Mouse (Mus musculus) cerebellum, postnatal 14 days (tissue): ENCODE measurements around the gene Kiss1r.

Source experiments
- DNase-seq, 2 experiments: peaks; one replicate each; pipeline ENCODE4 v3.0.0; 2021; ENCODE audit warnings: mixed read lengths in 2 of 2

The Kiss1r gene

DNA sequence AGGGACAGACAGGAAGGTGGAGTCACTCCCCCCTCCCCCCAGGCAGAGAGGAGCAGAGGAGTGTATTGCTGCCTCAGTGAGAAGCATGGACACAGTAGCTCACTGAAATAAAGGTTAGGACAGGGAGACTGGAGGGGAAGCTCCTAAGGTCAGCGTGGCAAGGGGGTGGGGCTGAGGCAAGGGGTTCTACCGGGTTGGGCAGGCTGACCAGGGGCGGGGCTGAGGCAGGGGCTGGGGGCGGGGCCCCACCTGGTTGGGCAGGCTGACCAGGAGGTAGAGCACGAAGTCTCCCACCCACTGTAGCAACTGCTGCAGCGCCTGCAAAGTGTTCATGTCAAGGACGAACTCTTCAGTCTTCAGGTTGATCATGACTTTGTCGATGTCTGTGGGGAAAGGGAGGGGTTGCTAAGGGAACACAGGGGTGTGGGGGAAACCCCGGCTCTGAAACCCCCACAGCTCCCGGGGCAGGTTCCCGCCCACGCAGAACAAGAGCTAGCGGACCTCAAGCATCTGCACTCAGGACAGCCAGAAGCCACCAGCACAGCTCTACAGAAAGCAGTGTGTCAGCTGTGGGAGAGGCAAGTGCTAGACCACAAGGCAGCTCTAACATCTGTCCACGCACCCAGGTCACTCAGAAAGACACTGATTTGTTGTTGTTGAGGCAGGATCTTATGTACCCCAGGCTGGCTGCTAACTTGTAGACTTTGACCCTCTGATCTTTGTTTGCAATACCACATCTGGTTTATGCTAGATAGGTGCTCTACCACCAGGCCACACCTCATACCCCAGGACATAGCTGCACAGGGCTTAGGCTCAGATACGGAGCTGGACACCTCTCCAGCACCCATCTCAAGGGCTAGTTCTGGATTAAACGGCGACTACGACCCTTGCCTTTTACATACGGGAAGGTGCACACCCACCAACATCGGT is 19.2 kb upstream of the Kiss1r start:
- no peak for DNase-seq

DNA sequence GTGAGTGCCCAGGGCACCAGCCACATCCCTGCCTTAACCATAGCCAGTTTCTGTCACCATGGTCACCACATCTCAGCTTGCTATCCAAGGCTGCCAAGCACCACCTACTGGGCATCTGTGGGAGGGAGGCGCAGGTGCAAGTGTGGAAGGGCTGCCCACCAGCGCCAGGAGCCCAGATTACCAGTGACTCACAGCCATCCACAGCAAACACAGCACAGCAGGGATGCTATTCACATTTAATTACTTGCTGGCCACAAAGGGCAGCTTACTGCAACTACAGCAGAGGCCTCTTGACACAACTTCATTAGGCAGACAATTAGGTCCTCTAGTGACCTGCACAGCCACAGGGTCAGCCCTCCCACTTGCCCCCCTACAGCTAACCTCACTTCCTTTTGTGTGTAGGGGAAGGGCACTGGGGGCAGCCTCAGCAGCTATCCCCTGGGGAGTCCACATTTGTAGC is 15.8 kb upstream of the Kiss1r start:
- peak; percentile 50 to 51 for DNase-seq

DNA sequence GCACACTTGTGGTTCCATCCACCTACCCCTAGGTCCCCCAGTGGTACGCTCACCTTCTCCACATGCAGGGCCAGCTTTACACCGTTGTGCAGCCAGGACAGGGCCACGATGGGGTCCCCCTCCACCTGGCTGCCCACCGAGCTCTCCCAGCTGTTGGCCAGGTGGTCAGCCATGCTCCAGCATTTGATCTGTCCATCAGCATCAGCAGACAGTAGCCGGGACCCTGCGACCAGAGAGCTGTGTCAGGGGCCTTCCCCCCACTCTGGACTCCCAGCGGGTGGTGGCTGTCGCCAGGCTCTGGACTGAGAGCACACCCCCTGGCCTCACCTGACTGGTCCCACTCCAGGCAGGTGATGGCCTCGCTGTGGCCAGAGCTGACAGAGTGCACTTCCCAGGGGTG is 10.1 kb upstream of the Kiss1r start:
- DNase-seq = no peak

DNA sequence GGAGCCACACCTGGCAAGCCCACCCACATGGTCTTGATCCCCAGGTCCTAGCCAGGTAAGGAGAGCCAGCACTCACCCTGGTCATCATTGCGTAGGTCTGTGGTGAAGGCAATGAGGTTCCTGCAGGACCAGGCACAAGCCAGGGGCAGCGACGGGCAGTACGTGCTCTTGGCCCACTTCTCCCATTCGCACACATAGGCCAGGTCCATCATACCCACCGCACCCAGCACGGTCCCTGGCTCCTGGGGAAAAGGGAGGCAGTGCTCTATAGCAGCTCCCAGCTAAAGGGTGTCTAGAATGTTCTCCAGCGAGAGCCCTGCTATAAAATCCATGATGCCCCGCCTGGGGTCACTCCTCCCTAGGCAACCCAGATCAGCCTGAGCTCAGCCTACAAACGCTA is 9.4 kb upstream of the Kiss1r start:
- no peak for DNase-seq

DNA sequence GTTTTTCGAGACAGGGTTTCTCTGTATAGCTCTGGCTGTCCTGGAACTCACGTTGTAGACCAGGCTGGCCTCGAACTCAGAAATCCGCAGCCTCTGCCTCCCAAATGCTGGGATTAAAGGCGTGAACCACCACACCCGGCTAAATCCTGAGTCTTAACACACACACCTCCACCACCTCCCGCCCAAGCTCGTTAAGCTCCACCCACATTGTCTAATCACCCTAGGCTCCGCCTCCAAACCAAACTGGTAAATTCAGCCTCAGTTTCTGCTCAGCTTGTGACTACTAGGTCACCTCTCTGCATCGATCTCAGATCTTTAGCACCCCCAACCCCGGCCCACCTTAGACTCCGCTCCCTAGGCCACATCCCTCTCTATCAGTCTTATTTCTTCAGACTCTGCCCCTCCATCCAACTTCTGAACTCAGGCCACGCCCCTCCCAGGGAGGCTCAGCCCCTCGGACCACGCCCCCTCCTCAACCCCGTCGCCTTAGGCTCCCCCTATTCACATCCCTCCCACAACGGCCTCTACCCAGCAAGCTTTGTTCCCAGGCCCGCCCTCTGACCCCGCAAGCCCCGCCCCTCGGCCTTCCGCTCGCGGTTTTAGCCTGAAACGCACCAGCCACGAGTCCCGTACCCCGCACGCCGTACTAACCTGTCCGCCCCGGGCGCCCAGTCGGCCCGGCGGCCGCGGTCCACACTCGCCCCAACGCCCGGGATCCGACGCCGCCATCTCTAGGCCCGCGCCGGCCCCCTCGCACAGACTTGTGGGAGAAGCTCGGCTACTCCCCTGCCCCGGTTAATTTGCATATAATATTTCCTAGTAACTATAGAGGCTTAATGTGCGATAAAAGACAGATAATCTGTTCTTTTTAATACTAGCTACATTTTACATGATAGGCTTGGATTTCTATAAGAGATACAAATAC is 8.3 kb upstream of the Kiss1r start, which contains the start of gene Med16:
Gene Med16, minus strand, starts transcription at position 757 of the 925 bp plus-strand sequence.
- peak; percentile 95 to 96 for DNase-seq

DNA sequence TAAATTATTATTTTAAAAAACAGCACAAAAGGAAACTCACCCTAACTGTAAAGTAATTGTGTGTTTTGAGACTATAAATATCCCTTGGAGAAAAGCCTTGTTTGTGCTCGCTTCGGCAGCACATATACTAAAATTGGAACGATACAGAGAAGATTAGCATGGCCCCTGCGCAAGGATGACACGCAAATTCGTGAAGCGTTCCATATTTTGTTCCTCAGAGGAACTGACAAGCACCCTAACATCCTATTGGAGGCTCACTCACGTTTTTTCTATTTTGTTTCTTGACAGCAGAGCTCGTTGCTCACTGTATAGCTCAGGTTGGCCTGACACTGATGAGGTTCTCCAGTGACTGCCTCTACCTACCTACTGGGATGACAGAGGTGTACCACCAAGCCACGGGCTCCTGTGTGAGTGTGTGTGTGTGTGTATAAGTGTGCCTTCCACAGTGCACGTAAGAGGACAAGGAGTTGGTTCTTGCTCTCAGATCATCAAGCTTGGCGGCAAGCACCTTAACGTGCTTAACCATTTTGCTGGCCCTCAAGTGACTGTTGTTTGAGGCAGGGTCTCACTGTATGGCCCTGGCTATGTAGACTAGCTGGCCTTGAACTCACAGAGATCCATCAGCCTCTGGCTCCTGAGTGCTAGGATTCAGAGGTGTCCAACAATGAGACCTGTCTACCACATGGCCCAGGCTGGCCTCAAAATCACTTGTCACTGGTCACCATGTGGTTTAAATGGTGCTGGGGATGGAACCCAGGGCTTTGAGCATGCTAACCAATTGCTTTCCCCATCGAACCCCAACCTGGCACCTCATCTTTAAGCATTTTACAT is 7.5 kb upstream of the Kiss1r start:
- DNase-seq = peak in 1 of 2 experiments; percentile 67

DNA sequence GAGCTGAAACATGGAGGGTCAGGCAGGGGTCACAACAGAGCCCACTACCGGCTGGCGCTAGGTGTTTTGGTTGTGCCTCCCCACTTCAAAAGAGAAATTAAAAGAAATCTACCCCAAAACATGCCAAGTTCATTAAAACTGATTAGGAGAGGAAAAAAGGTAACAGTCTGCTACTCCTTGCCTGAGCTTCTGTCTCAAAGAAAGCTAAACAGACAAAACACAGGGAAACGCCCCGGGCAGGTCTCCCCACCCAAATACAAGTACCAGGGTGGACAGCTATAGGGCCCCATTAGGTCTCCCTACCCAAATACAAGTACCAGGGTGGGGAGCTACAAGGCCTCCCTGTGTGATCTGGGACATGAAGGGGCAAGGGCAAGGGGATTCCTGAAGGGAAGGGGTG is 6.2 kb upstream of the Kiss1r start, which contains the start of gene Gm26602:
Gene Gm26602, plus strand, starts transcription at position 301 of the 400 bp plus-strand sequence.
- no peak for DNase-seq

DNA sequence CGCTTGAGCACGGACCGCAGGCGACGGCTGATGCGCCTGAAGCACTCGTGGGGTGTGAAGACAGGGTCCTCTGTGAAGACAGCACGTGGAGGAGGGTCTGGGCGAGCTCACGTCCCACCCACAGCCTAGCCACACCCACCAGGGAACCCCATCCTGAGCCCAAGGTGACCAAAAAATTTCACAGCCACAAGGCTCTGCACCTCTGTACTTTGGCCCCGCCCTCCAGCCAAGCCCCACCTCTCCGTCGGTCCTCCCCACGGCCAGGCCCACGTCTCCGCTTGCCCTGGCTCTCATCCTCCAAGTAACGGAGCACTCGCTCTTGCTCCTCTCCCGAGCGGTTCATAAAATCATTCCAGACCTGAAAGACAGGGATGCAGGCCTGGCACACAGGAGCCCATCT is 4.4 kb upstream of the Kiss1r start:
- no peak for DNase-seq

DNA sequence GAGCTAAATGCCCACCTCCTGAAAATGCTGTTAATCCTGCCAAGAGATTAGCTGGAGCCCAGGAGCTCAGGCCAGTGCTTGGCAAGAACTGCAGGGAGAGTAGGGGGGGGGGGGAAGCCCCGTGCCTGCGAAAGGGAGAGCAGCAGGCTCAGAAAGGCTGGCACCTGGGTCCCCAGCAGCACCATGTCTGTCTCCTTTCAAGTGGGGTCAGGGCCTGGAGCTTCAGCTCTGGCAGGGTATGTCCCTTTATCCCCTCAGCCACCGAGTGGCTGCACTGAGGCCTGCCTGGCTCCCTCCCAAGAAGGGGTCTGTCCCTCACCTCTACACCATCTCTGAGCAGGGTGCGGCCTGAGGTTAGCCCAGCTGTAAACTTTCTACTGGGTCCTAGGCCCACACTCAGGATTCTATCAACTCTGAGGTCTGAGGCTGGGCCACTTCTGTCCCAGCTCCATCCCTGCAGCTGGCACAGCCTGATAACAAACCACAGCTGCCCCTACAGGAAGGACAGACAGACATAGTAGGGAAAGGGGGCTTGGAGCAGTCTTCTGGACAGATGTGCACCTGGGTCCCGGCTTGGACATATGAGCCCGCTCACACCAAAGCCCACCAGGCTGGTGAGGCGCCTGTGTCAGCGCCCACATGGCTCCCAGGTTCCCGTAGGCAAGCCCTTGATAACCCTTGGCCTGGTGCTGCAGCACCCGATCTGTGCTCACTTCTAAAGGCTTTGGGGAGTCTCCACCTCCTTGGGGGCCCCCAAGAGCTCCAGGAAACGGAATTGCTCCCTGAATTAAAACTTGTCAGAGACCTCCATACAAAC is 2.4 kb upstream of the Kiss1r start:
- peak; percentile 25 to 51 for DNase-seq

DNA sequence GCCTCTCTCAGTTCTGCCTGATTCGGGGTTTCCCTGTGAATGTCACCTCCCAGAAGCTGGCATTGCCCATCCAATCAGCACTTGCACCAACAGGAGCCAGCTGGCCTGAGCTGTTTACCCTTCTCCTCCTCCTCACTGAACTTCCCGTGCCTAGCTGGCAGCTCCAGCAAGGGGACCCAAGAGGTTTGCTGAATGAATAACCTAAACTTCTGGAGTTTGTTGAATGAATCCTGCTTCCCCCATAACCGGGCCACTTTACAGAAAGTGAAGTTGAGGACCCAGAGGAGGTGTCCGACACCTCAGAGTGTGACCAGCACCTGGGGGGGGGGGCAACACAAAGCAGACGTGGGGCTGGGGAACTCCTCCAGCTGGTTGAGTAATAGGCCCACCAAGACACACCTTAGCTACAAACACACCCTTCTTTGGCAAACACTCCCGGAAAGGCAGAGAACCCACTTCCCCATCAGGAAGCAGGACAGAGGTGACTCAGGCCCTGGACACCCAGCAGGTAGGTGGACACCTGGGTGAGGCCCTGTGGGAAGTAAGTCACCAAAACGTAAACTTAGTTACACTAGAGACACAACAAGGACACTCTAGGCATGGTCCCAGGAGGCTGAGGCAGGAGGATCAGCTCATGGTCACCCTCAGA is 1.7 kb upstream of the Kiss1r start:
- DNase-seq = peak; percentile 20 to 25

DNA sequence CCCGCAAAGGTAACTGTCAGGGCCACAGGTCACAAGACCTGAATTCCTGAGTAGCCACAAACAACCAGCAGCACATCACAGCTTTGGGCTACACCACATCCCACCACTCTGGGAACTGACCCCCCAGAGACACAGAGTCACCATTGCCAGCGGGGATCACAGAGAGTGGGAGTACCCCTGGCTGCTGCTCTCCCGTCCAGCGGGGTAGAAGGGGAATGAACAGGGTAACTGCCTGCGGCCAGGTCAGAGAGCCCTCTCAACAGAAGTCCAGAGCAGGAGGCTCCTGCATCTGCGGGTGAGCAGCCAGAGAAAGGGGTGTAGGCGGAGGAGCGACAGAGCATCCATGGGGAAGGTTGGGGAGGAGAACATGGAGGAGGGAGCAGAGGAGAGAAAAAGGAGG is 690 bp upstream of the Kiss1r start:
- peak in 1 of 2 experiments; percentile 38 for DNase-seq

DNA sequence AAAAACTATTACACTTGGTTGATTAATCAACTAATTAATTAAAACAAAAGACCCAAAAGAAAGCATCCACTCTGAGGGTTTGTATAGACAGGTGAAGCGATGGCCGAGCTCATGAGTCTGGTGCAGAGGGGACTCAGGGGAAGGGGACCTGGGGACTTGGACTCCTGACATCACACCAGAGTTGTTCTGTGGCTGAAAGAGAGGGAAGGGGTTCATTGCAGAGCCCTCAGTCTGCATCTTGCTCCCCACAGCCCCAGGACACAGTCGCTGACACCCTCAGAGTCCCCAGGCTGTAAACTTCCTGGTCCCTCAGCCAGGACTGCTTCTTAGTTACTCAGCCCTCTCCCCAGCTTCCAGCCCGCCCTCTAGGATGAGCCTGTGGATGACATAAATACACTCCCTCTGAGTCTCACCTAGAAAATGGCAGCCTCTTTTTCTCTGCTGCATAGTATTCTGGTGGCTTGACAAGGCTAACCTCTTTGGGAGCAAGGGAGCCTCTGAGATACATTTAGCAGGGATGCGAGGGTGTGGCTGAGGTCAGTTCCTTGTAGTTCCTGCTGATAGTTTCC is 845 bp downstream of the Kiss1r start:
- DNase-seq = peak in 1 of 2 experiments; percentile 15

DNA sequence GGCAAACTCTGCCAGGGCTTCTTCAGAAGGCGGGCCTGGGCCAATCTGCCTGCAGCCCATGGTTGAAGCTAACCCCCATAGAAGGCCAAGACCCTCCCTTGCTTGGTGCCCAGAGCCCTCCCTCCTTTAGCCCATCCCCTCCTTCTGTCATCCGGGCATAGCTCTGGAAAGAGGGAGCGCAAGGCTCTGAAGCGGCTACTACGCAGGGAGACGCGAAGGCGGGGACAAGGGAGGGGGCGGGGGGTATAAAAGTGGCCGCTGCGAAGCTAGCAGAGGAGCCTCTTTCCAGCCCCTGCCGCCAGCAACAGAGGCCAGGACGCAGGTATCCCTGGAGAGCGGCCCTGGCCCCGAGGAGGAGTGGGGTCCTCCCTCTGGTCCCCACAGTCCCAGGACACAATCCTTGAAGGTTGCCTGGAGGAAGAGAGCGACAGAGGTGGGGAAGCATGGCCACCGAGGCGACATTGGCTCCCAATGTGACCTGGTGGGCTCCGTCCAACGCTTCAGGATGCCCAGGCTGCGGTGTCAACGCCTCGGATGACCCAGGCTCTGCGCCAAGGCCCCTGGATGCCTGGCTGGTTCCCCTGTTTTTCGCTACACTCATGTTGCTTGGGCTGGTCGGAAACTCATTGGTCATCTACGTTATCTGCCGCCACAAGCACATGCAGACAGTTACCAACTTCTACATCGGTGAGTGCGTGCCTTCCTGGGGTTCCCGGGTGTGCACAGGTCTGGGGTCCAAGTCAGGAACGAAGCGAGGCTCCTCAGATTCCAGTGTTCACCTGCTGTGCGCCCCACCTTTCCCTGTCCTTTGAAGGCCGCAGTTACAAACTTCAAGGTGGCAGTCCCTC is 1.7 kb downstream of the Kiss1r start:
- peak; percentile 63 to 73 for DNase-seq

DNA sequence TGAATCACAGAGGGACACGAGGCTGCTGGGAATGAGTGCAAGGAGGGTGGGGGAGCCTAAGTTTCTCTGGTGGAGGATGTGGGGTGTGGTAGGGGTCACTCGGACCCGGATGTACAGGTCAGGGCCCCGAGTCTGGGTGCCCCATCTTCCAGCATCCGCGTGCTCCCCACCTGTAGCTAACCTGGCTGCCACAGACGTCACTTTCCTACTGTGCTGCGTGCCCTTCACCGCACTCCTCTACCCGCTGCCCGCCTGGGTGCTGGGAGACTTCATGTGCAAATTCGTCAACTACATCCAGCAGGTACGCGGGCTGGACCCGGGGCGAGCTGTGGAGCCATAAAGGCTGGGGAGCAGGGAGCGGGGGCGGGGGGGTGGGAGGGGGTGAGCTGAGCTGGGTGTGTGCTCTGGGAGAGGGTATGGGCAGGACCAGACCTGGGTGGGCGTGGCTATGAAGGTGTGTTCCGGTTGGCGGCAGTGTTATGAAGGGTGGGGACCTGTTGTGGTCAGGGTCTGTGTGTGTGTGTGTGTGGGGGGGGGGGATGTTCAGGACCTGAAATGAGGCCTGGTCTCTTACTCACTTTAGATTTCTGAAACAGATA is 2.6 kb downstream of the Kiss1r start:
- DNase-seq = peak in 1 of 2 experiments; percentile 41

DNA sequence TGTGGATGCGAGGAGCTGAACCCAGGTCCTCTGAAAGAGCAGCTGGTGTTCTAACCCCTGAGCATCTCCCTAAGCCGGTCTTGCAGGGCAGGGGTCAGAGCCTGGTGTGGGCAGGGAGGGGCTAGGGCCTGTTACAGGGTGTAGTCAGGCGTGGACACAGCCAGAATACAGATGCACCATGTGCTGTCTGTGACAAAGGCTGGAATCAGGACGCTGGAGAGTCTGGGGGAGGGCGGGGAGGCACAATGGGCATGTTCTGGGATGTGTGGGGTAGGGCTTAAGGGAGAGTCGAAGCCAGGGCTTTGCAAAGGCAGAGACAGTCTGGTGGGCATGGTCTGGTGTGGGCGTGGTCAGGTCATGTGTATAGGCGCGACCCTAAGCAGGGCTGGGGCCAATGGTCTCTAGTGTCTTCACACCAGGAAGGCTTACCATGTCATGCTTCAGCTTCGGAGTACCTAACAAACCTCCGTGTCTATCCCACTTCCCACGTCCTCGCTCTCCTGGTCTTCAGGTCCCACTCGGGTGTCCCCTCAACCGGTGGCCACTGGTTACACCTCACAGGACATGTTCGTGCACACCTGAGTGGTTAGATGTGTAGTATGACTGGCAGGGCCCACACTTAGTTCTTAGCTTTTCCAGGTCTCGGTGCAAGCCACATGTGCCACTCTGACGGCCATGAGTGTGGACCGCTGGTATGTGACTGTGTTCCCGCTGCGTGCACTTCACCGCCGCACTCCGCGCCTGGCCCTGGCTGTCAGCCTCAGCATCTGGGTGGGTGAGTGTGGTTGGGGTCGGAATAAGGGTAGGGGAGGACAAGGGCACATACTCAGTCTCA is 3.5 kb downstream of the Kiss1r start:
- DNase-seq = no peak

DNA sequence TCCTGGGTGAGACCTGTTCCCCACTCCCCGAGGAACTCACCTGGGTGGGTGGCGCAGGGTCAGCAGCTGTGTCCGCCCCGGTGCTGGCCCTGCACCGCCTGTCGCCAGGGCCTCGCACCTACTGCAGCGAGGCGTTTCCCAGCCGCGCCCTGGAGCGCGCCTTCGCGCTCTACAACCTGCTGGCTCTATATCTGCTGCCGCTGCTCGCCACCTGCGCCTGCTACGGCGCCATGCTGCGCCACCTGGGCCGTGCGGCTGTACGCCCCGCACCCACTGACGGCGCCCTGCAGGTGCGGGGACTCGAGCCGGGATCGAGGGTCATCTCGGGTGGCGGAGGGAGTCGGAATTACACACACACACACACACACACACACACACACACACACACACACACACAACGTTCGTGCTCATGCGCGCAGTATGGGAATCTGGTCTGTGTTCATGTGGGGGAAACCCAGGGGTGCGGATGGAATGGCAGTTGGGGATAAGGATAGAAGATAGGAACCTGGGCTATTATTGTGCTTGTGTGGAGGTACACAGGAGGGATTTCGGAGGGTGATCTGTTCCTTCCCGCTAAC is 4.3 kb downstream of the Kiss1r start, which contains the start of gene R3hdm4:
Gene R3hdm4, minus strand, starts transcription at position 251 of the 578 bp plus-strand sequence.
- peak in 1 of 2 experiments; percentile 43 for DNase-seq

DNA sequence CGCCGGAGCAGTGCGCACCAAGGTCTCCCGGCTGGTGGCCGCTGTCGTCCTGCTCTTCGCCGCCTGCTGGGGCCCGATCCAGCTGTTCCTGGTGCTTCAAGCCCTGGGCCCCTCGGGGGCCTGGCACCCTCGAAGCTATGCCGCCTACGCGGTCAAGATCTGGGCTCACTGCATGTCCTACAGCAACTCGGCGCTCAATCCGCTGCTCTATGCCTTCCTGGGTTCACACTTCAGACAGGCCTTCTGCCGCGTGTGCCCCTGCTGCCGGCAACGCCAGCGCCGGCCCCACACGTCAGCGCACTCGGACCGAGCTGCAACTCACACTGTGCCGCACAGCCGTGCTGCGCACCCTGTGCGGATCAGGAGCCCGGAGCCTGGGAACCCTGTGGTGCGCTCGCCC is 4.8 kb downstream of the Kiss1r start:
- DNase-seq = no peak
